Mouse (Mus musculus): ENCODE data around the gene Nadk.

DNA sequence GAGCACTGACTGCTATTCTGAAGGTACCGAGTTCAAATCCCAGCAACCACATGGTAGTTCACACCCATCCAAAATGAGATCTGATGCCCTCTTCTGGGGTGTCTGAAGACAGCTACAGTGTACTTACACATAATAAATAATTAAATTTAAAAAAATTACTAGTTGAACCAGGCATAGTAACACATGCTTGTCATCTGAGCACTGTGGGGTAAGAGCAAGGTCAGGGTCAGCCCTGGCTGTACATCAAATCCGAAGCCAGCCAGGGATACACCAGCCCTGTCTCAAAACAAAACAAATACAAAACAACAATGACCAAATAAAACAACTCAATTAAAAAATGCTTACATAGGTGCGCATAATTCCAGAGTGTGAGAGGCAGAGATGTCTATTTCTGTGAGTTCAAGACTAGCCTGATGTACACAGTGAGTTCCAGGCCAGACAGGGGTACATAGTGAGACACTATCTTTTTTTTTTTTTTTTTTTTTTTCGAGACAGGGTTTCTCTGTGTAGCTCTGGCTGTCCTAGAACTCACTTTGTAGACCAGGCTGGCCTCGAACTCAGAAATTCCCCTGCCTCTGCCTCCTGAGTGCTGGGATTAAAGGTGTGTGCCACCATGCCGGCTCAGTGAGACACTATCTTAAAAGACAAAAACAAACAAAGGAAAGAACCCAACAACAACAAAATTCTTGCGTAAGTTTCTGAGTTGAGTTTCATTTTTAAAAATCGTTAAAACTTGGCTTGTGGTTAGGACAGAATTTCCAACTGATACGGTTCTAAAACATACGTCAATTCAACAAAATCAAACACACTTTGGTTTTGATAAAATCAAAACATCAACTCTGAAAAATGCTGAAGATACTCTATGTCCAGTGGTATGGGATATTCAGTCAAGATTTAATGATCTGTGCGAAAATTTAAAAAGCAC is 38.0 kb downstream of the Nadk start:
- TF ChIP-seq CTCF (IDR thresholded peaks at IDR 0.05; ENCODE audit: control insufficient read depth, insufficient read depth, insufficient replicate concordance, low read depth, low read length), result no peak
- no peak for TF ChIP-seq POLR2A (IDR thresholded peaks at IDR 0.05; ENCODE audit: control insufficient read depth, low read depth, low read length)
